Mouse (Mus musculus): Measurements from ENCODE around the gene Gnb2. TPM values are rescaled to one million over a fixed set of nuclear protein-coding genes. Genes with fewer than 3 reads are reported as not detected.

The Gnb2 gene
- 311 TPM for polyA plus RNA-seq (2017; shearing (Covaris generic))

DNA sequence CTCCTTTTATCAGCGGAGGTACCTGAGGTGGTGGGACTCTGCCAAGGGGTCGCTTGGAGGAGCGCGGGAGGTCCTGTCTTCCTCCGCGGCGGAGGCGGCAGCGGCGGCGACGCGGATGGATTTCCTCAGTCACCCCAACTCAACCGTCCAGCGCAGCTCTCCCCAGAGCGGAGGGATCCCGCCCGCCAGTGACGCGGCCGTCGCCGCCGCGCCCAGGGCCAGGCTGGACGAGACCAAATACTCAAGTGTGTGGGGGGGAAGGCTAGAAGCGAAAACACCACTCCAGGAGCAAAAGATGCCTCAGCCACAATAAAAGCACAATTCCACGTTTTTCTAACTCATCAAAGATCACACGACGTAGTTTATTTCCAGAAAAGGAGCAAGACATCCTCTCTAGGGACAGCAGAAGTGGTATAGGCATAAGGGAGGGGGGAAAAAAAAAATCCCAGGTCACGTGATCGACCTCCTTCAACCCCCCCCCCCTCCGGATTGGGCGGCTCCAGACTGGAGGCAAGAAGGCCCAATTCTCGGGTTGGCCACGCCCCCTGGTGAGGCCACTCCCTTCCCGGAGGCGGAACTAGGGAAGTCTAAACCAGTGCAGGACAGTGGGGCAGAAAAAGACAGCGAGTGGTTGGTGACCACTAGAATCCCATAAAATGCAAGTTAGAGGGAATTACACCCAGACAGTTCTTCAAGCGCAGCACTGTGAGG is at the start of gene Gnb2, which contains the start of gene Epo:
Gene Gnb2, minus strand, starts transcription at position 394 of the 711 bp plus-strand sequence.
Gene Epo, minus strand, starts transcription at position 126 of the 711 bp plus-strand sequence.

DNA sequence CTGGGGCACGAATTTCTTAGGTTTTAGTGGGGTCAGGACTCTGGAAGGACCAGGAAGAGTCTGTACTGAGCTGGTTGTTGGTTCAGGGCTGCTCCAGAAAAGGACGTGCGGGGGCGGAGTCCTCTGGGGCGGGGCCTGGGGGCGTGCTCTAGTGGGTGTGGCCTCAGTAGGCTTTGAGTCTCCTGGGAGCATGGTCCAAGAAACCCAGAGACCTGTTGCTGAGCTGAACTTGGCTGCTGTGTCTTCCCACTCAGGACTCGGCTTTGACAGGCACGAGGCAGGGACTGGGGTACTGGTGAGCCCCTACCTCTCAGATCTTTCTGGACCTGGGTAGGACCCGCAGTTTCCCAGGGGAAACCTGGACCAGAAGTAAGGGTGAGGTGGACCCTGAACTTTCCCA is 36.4 kb upstream of the Gnb2 start, which contains the start of gene Tfr2:
Gene Tfr2, plus strand, starts transcription at position 176 of the 400 bp plus-strand sequence.

DNA sequence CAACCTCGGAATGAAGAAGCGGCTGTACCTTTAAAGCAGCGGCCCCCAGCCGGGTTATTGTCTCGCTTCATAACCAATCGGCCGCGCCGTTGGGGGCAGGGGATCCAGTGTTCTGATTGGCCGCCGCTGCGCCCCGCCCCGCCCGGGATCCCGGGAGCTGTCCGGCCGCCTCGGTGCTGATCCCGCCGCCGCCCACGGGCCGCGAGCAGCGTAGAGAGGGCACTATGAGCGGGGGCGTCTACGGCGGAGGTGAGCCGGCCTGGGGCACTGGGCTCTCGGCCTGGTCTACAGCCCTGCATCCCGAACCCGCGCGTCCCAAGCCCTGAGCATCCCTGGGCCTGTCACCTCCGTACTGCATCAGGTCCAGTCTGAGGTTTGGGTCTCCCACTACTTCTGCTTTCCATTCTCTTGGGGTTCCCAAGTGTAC is 20.1 kb upstream of the Gnb2 start, which contains the start of gene Actl6b:
Gene Actl6b, plus strand, starts transcription at position 107 of the 427 bp plus-strand sequence.

DNA sequence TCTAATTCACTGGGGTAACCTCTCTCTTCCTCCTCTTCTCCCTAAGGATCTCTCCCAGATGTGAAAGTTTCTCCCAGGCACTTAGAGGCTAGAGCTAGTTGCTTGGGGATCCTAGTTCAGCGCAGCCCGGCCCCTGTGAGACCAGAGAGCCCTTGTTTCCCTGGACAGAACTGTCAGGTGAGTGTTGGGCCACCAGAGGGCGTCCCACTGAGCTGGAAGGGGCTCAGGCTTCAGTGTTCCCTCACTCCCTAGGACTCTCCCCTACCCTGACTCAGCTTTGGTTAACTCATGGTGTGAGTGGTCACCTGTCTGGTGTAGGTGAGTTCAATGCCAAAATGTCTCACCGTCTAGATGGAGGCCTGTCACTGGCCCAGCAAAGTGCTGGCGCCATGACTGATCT is 14.9 kb downstream of the Gnb2 start, which contains the start of gene Gigyf1:
Gene Gigyf1, plus strand, starts transcription at position 113 of the 400 bp plus-strand sequence.

DNA sequence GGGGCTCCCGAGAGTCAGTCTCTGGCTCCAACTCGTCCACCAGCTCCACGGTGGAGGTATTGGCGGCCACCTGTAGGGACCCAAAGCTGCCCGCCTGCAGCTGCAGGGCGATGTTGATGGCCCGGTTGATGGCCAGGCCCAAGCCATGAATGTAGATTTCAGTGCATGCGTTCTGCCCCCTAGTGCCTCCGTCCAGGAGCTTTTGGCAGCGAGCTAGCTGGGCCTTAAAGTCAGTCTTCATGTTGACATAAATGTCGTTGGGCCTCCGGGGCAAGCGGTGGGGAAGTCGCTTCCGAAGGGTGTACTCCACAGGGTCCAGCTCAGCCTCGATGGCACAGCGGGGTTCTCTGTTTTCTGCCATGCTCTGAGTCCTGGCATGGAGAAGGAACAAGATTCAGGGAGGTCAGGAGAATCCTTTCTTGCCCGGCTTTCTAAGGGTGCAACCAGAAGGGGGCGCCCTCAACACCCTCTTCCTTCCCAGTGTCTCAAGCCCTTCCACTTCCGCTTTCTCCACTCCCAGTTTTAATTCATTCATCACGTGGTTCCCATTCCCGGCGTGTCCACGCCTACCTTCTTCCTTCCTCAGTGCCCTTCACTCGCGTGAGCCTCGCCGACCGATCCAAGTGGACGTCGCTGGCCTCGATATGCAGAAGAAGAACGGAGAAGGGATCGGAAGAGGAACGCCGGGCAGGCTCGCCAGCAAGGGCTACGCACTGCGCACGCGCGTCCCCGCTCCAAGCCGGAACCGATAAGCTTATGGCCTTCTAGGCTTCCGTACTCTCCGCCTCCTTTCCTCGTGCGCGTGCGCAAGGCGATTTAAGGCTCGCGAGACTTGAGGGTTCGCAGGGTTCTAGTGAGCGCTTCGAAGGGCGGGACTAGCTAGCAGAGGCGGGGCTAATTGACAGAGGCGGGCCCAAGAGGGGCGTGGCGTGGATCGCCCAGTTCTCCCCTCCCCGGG is 31.3 kb downstream of the Gnb2 start, which contains the start of gene Pop7:
Gene Pop7, minus strand, starts transcription at position 810 of the 958 bp plus-strand sequence.

Other genes starting within 250 kb of the Gnb2 start
- 0.10 TPM for gene Ache, start 246.0 kb downstream of the Gnb2 start, polyA plus RNA-seq (2017; shearing (Covaris generic))
- gene Ufsp1, start 238.9 kb downstream of the Gnb2 start, polyA plus RNA-seq (2017; shearing (Covaris generic)), result 1.7 TPM
- gene Srrt, start 225.8 kb downstream of the Gnb2 start, polyA plus RNA-seq (2017; shearing (Covaris generic)), result 97.7 TPM
- 4.6 TPM for gene Trip6, start 219.1 kb downstream of the Gnb2 start, polyA plus RNA-seq (2017; shearing (Covaris generic))
- 24.8 TPM for gene Slc12a9, start 199.9 kb downstream of the Gnb2 start, polyA plus RNA-seq (2017; shearing (Covaris generic))
- not detected for gene Ephb4, start 183.4 kb downstream of the Gnb2 start, polyA plus RNA-seq (2017; shearing (Covaris generic))
- 0.36 TPM for gene Zan, start 56.4 kb downstream of the Gnb2 start, polyA plus RNA-seq (2017; shearing (Covaris generic))
- gene Pop7, start 31.0 kb downstream of the Gnb2 start, polyA plus RNA-seq (2017; shearing (Covaris generic)), result 43.3 TPM
- gene Gigyf1, start 15.0 kb downstream of the Gnb2 start, polyA plus RNA-seq (2017; shearing (Covaris generic)), result 19.5 TPM
- not detected for gene Epo, start 268 bp downstream of the Gnb2 start, polyA plus RNA-seq (2017; shearing (Covaris generic))
- gene Actl6b, start 20.0 kb upstream of the Gnb2 start, polyA plus RNA-seq (2017; shearing (Covaris generic)), result not detected
- gene Tfr2, start 36.3 kb upstream of the Gnb2 start, polyA plus RNA-seq (2017; shearing (Covaris generic)), result 1.1 TPM
- gene Mospd3, start 67.5 kb upstream of the Gnb2 start, polyA plus RNA-seq (2017; shearing (Covaris generic)), result 95.7 TPM
- 2.3 TPM for gene Pcolce, start 80.3 kb upstream of the Gnb2 start, polyA plus RNA-seq (2017; shearing (Covaris generic))
- 0.73 TPM for gene Fbxo24, start 95.5 kb upstream of the Gnb2 start, polyA plus RNA-seq (2017; shearing (Covaris generic))
- 319 TPM for gene Lrch4, start 95.6 kb upstream of the Gnb2 start, polyA plus RNA-seq (2017; shearing (Covaris generic))
- 77.8 TPM for gene Gm20605, start 95.7 kb upstream of the Gnb2 start, polyA plus RNA-seq (2017; shearing (Covaris generic))
- 139 TPM for gene Sap25, start 107.8 kb upstream of the Gnb2 start, polyA plus RNA-seq (2017; shearing (Covaris generic))
- gene Irs3, start 112.2 kb upstream of the Gnb2 start, polyA plus RNA-seq (2017; shearing (Covaris generic)), result not detected
- 28.0 TPM for gene Agfg2, start 151.2 kb upstream of the Gnb2 start, polyA plus RNA-seq (2017; shearing (Covaris generic))
- gene Nyap1, start 208.1 kb upstream of the Gnb2 start, polyA plus RNA-seq (2017; shearing (Covaris generic)), result 1.9 TPM
- gene Tsc22d4, start 212.2 kb upstream of the Gnb2 start, polyA plus RNA-seq (2017; shearing (Covaris generic)), result 387 TPM
- gene Ppp1r35, start 245.3 kb upstream of the Gnb2 start, polyA plus RNA-seq (2017; shearing (Covaris generic)), result 122 TPM

Data from CD4-positive, CD25-positive, alpha-beta regulatory T cell (primary cell).